Mouse (Mus musculus) lung, embryonic 14.5 days (tissue): ENCODE measurements at regions not wholly inside any gene's neighbourhood (a gene's known extent, or its start where the extent isn't known, plus 50 kb on each side); places are given as distances from the start of the nearest gene placed in this dataset.
A peak's percentile ranks its signal among the peaks of the same experiment; 100 is the strongest.

Source experiments
- ATAC-seq: fragments of 200-750 bp; cut with Nextera tagmentation; 2 replicates; pipeline ENCODE4 v1.8.0; 2017; ENCODE audit warnings: mild to moderate bottlenecking, moderate TSS enrichment, moderate library complexity; ENCODE audit not compliant: insufficient read depth
- DNase-seq: peaks from one replicate; pipeline ENCODE4 v3.0.0-alpha.2; 2015
- H3K27ac ChIP-seq: fragments of 300-500 bp; sonication (generic); 2 replicates; pipeline ENCODE4 v1.5.1; 2014; ENCODE audit warnings: low read depth, mild to moderate bottlenecking, moderate library complexity
- H3K27me3 ChIP-seq: fragments of 300-500 bp; sonication (generic); 2 replicates; pipeline ENCODE4 v1.6.1; 2014; ENCODE audit warnings: low read length, control low read depth; ENCODE audit not compliant: insufficient read depth
- H3K36me3 ChIP-seq: fragments of 300-500 bp; sonication (generic); 2 replicates; pipeline ENCODE4 v1.6.1; 2014; ENCODE audit warnings: control low read depth; ENCODE audit not compliant: insufficient read depth
- H3K4me1 ChIP-seq: fragments of 300-500 bp; sonication (generic); 2 replicates; pipeline ENCODE4 v1.6.1; 2014; ENCODE audit warnings: antibody characterized with exemption, control low read depth; ENCODE audit not compliant: insufficient read depth
- H3K4me2 ChIP-seq: fragments of 300-500 bp; sonication (generic); 2 replicates; pipeline ENCODE4 v1.6.1; 2014; ENCODE audit warnings: mild to moderate bottlenecking
- H3K4me3 ChIP-seq: fragments of 300-500 bp; sonication (generic); 2 replicates; pipeline ENCODE4 v1.5.1; 2014; ENCODE audit warnings: low read depth, low read length
- H3K9ac ChIP-seq: fragments of 300-500 bp; sonication (generic); 2 replicates; pipeline ENCODE4 v1.6.1; 2014
- H3K9me3 ChIP-seq: fragments of 300-500 bp; sonication (generic); 2 replicates; pipeline ENCODE4 v1.6.1; 2016; ENCODE audit warnings: low read depth, low read length, control low read depth
- CTCF ChIP-seq: IDR thresholded peaks from 2 replicates; pipeline ENCODE4 v1.5.1; 2016; ENCODE audit warnings: antibody characterized with exemption, low read depth
- WGBS: fragments of 180-500 bp; shearing (Covaris S2); extraction: QIAGEN DNeasy Blood & Tissue Kit; methylation state at CpG from one replicate; pipeline ENCODE4 v1.1.7; 2014; 5-methylcytosine and 5-hydroxymethylcytosine counted together

GRCm38 (mm10) chr1:127034748-127035147 is 170.1 kb upstream of the Mgat5 start:
- WGBS: 84% methylated on average over 2 of the region's 2 CpGs
- no peak for TF ChIP-seq CTCF

GRCm38 (mm10) chr1:127031563-127031962 is 173.3 kb upstream of the Mgat5 start:
- no peak overlapping the region for H3K27ac ChIP-seq
- H3K9me3 ChIP-seq: no peaks in the 10 kb centered on the region
- DNase-seq (no peak), ATAC-seq (no peak)
- WGBS: 21% methylated on average over 4 of the region's 4 CpGs
- H3K4me3 ChIP-seq: no peak overlapping the region
- H3K36me3 ChIP-seq: no peaks in the 10 kb centered on the region
- no peak overlapping the region for H3K4me2 ChIP-seq
- TF ChIP-seq CTCF: no peak
- H3K27me3 ChIP-seq: no peaks in the 10 kb centered on the region
- H3K9ac ChIP-seq: no peak overlapping the region
- H3K4me1 ChIP-seq: no peaks in the 10 kb centered on the region

More at GRCm38 (mm10) chr1:127034748-127035147, 170.1 kb upstream of the Mgat5 start:
- DNase-seq: no peak
- Histone ChIP-seq H3K27ac (no peak overlapping the region), H3K4me2 (no peak overlapping the region), H3K36me3 (no peaks in the 10 kb centered on the region), H3K4me3 (no peak overlapping the region), H3K27me3 (no peaks in the 10 kb centered on the region), H3K9me3 (no peaks in the 10 kb centered on the region), H3K9ac (no peak overlapping the region), H3K4me1 (no peaks in the 10 kb centered on the region)
- ATAC-seq: no peak

- ATAC-seq (no peak), DNase-seq (no peak)
- Histone ChIP-seq H3K9me3 (no peaks in the 10 kb centered on the region), H3K4me1 (no peaks in the 10 kb centered on the region), H3K4me2 (no peak overlapping the region), H3K9ac (no peak overlapping the region), H3K4me3 (no peak overlapping the region), H3K27me3 (no peaks in the 10 kb centered on the region), H3K27ac (no peak overlapping the region), H3K36me3 (no peaks in the 10 kb centered on the region)
- WGBS: 59% methylated on average over 1 of the region's 1 CpGs
- no peak for TF ChIP-seq CTCF
Observed at GRCm38 (mm10) chr1:127028872-127029497, 175.8 kb upstream of the Mgat5 start.

- Histone ChIP-seq H3K9ac (no peak overlapping the region), H3K27me3 (no peaks in the 10 kb centered on the region), H3K36me3 (no peaks in the 10 kb centered on the region), H3K4me3 (no peak overlapping the region), H3K27ac (no peak overlapping the region), H3K4me2 (no peak overlapping the region), H3K9me3 (no peaks in the 10 kb centered on the region), H3K4me1 (no peaks in the 10 kb centered on the region)
- DNase-seq (no peak), ATAC-seq (no peak)
- WGBS: 69% methylated on average over 3 of the region's 3 CpGs
- TF ChIP-seq CTCF: no peak
Observed at GRCm38 (mm10) chr1:127023100-127023499, 181.7 kb upstream of the Mgat5 start.

GRCm38 (mm10) chr1:127017698-127018097 is 187.1 kb upstream of the Nckap5 start:
- 64% methylated on average over 2 of the region's 2 CpGs for WGBS
- H3K9ac ChIP-seq: no peak overlapping the region
- H3K4me3 ChIP-seq: no peak overlapping the region
- ATAC-seq (no peak), DNase-seq (peak; percentile 44)
- TF ChIP-seq CTCF: peak; percentile 17; the same call in 1 of the 2 replicates
- H3K36me3 ChIP-seq: no peaks in the 10 kb centered on the region
- H3K4me2 ChIP-seq: no peak overlapping the region
- H3K27ac ChIP-seq: no peak overlapping the region
- no peaks in the 10 kb centered on the region for H3K9me3 ChIP-seq
- no peaks in the 10 kb centered on the region for H3K27me3 ChIP-seq
- no peaks in the 10 kb centered on the region for H3K4me1 ChIP-seq

- no peak for DNase-seq
- no peak overlapping the region for H3K4me2 ChIP-seq
- H3K9me3 ChIP-seq: no peaks in the 10 kb centered on the region
- H3K27me3 ChIP-seq: no peaks in the 10 kb centered on the region
- TF ChIP-seq CTCF: no peak
- 45% methylated on average over 4 of the region's 4 CpGs for WGBS
- no peak overlapping the region for H3K9ac ChIP-seq
- no peaks in the 10 kb centered on the region for H3K36me3 ChIP-seq
- H3K4me3 ChIP-seq: no peak overlapping the region
- H3K27ac ChIP-seq: no peak overlapping the region
- H3K4me1 ChIP-seq: no peaks in the 10 kb centered on the region
- ATAC-seq: no peak
Observed at GRCm38 (mm10) chr1:127015894-127016245, 185.3 kb upstream of the Nckap5 start.

- no peaks in the 10 kb centered on the region for H3K27me3 ChIP-seq
- no peak overlapping the region for H3K27ac ChIP-seq
- H3K4me3 ChIP-seq: no peak overlapping the region
- no peak overlapping the region for H3K4me2 ChIP-seq
- ATAC-seq (peak; percentile 88), DNase-seq (peak; percentile 63)
- no peaks in the 10 kb centered on the region for H3K4me1 ChIP-seq
- H3K36me3 ChIP-seq: no peaks in the 10 kb centered on the region
- H3K9me3 ChIP-seq: no peaks in the 10 kb centered on the region
- no peak for TF ChIP-seq CTCF
- H3K9ac ChIP-seq: no peak overlapping the region
- 23% methylated on average over 8 of the region's 8 CpGs for WGBS
Observed at GRCm38 (mm10) chr1:127015042-127015893, 184.7 kb upstream of the Nckap5 start.
